Mouse (Mus musculus) liver, embryonic 15.5 days (tissue): ENCODE data around the gene Cdkn1c. TPM values are rescaled to one million over a fixed set of nuclear protein-coding genes. Genes with fewer than 3 reads are reported as not detected.

Experiments used
- ATAC-seq: fragments of 200-750 bp; cut with Nextera tagmentation; 2 replicates; pipeline ENCODE4 v1.8.0; 2017; ENCODE audit warnings: moderate number of reproducible peaks, mild to moderate bottlenecking, moderate library complexity; ENCODE audit not compliant: insufficient read depth
- H3K27ac ChIP-seq: fragments of 300-500 bp; sonication (generic); replicated peaks from 2 replicates; pipeline ENCODE4 v1.5.1; 2015; ENCODE audit warnings: mild to moderate bottlenecking, inconsistent platforms
- H3K27me3 ChIP-seq: fragments of 300-500 bp; sonication (generic); 2 replicates; pipeline ENCODE4 v1.6.1; 2015; ENCODE audit warnings: mild to moderate bottlenecking, inconsistent platforms
- H3K36me3 ChIP-seq: fragments of 300-500 bp; sonication (generic); replicated peaks from 2 replicates; pipeline ENCODE4 v1.6.1; 2015; ENCODE audit warnings: moderate library complexity, mild to moderate bottlenecking, inconsistent platforms
- H3K4me1 ChIP-seq: fragments of 300-500 bp; sonication (generic); replicated peaks from 2 replicates; pipeline ENCODE4 v1.6.1; 2015; ENCODE audit warnings: inconsistent platforms
- H3K4me2 ChIP-seq: fragments of 300-500 bp; sonication (generic); 2 replicates; pipeline ENCODE4 v1.6.1; 2015; ENCODE audit warnings: moderate library complexity, mild to moderate bottlenecking, inconsistent platforms
- H3K4me3 ChIP-seq: fragments of 300-500 bp; sonication (generic); replicated peaks from 2 replicates; pipeline ENCODE4 v1.5.1; 2015; ENCODE audit warnings: mild to moderate bottlenecking, inconsistent platforms
- H3K9ac ChIP-seq: fragments of 300-500 bp; sonication (generic); 2 replicates; pipeline ENCODE4 v1.6.1; 2015; ENCODE audit warnings: moderate library complexity, mild to moderate bottlenecking, inconsistent platforms
- H3K9me3 ChIP-seq: fragments of 300-500 bp; sonication (generic); replicated peaks from 2 replicates; pipeline ENCODE4 v1.6.1; 2016; ENCODE audit warnings: inconsistent platforms
- whole genome bisulfite sequencing: fragments of 180-500 bp; shearing (Covaris S2); methylation state at CpG from one replicate; pipeline ENCODE4 v1.1.7; 2015; ENCODE audit warnings: mixed read lengths; ENCODE audit not compliant: insufficient replicate concordance; 5-methylcytosine and 5-hydroxymethylcytosine counted together
- polyA plus RNA-seq: library from polyadenylated mRNA; unstranded; fragments of >200 nt; fragmentation: Nextera tagmentation; extraction: Ambion mirVana; gene quantifications from 2 replicates; pipeline ENCODE4 v1.2.1, GENCODE M21; 2015

Cdkn1c gene
- polyA plus RNA-seq, 1 experiment from 2014 or later, result 182 TPM

DNA sequence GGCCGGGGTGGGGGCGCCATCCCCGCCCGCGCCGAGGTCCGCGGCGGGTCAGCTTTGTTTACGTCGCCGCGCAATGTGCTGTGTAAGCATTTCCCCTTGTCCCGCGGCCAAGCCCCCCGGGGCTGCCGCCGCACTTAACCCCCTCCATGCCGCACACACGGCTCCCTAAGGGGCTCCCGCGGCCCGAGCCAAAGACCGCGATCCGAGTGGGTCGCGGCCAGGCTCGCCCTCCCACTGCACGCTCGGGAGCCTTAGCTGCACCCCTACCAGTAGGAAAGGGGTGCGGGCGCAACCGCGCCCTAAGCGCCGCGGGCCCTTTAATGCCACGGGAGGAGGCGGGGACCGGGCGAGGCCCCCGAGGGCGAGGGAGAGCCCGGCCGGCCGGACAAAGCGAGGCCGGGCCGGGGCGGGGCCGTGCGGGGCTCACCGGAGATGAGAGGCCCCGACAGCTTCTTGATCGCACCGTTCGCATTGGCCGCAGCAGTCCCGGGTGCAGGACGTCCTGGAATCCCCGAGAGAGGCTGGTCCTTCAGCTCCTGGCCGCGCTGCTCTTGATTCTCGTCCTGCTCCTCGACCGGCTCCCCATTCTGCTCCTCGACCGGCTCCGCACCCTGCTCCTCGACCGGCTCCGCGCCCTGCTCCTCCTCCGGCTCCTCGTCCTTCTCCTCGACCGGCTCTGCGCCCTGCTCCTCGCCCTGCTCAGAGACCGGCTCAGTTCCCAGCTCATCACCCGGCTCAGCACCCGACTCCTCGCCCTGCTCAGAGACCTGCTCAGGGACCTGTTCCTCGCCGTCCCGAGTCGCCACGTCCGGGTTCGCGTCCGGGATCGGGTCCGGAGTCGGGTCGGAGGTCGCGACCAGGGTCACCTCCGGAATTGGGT lies 1.3 kb downstream of the Cdkn1c start:
- ATAC-seq, result no peak

DNA sequence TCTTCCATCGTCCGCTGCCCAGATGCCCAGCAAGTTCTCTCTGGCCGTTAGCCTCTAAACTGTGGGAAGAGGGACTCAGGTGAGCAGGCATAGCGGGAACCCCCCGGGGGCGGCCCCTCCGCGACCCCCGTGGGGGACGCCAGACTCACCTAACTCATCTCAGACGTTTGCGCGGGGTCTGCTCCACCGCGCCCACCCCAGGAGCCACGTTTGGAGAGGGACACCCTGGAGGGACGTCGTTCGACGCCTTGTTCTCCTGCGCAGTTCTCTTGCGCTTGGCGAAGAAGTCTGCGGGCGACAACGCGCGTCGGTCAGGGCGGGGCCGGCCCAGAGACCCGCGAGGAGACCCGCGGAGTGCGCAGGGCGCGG lies 1.9 kb downstream of the Cdkn1c start:
- H3K36me3 ChIP-seq, result no peaks in the 10 kb centered on the region
- peaks cover 30% of the 10 kb centered on the region for H3K4me1 ChIP-seq
- no peak overlapping the region for H3K27ac ChIP-seq
- 24% methylated on average over 38 of the region's 38 CpGs for WGBS
- H3K9ac ChIP-seq, result no peak overlapping the region
- peaks cover 67% of the 10 kb centered on the region for H3K27me3 ChIP-seq
- peak overlapping the region; percentile 68 for H3K4me2 ChIP-seq
- H3K4me3 ChIP-seq, result peak overlapping the region; percentile 50
- no peak for ATAC-seq
- peaks cover 17% of the 10 kb centered on the region; the same call in 1 of the 2 replicates for H3K9me3 ChIP-seq

More for the DNA sequence above, 1.3 kb downstream of the Cdkn1c start:
- Histone ChIP-seq H3K9ac (peak overlapping the region; percentile 8; the same call in 1 of the 2 replicates), H3K4me3 (peak overlapping the region; percentile 50), H3K27ac (no peak overlapping the region), H3K27me3 (peaks cover 73% of the 10 kb centered on the region), H3K4me2 (peak overlapping the region; percentile 68), H3K36me3 (no peaks in the 10 kb centered on the region), H3K4me1 (peaks cover 36% of the 10 kb centered on the region), H3K9me3 (peaks cover 17% of the 10 kb centered on the region; the same call in 1 of the 2 replicates)
- WGBS, result 31% methylated on average over 100 of the region's 100 CpGs

DNA sequence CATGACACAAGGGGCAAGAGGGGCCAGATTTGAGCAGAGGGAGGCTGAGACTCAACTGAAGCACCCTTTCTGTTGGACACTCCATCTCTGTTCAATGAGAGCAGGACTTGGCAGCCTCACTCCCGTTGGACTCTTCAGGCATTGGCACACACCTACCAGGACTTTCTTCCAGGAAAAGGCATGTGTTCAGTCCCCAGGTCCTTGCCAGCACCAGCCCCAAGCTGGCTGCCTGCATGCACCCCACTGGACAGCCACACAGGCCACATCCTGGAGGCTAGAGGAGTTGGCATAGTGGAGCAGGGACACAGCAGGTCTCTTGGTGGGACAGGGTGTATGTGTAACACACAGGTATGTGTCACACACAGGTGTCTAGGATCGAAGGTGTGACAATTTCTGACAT lies 13.7 kb downstream of the Cdkn1c start:
- Histone ChIP-seq H3K27ac (no peak overlapping the region), H3K36me3 (no peaks in the 10 kb centered on the region), H3K9me3 (no peaks in the 10 kb centered on the region), H3K4me1 (no peaks in the 10 kb centered on the region; the same call in 1 of the 2 replicates), H3K4me3 (no peak overlapping the region), H3K27me3 (peaks cover 59% of the 10 kb centered on the region), H3K4me2 (no peak overlapping the region), H3K9ac (no peak overlapping the region)
- 35% methylated on average over 2 of the region's 2 CpGs for WGBS
- ATAC-seq, result no peak

DNA sequence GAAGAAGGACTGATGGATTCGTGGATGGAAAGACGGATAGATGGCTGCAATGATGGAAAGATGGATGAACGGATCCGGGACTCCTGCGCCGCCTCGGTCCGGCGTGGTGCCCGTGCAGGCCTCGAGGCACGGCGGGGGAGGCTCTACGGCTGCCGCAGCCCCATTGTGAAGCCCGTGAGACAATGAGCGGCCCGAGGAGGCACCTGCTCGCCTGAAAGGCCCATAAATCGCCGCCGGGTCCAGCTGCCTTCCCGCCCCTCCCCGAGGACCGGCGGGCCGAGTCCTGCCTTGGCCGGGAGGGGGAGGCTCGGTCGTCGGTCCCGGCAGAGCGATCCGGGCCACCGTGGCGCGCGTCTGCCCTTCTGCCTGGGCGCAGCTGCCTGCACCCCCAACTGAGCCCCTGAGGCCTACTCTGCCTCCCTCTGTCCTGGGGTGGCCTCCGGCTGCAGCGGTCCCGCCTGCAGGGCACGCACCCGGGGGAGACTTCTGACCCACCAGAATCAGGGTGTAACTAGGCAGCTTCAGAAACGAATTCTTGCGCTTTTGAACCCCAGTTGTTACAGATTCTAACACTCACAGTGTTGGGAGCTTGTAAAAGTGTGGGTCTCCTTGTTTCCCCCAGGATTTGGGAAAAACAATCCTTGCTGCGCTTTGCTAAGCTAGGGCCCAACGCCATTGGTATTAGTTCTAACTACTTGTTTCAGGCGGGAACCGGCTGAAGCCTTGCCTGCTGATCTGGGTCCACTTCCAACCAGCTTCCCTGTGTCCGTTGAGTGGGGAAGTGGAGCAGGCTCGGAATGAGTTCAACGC lies 15.0 kb downstream of the Cdkn1c start:
- peak overlapping the region; percentile 50 for H3K4me2 ChIP-seq
- no peak overlapping the region for H3K27ac ChIP-seq
- 7% methylated on average over 53 of the region's 53 CpGs for WGBS
- peaks cover 72% of the 10 kb centered on the region for H3K27me3 ChIP-seq
- no peaks in the 10 kb centered on the region for H3K9me3 ChIP-seq
- H3K4me3 ChIP-seq, result peak overlapping the region; percentile 20; the same call in 1 of the 2 replicates
- H3K9ac ChIP-seq, result no peak overlapping the region
- H3K4me1 ChIP-seq, result no peaks in the 10 kb centered on the region; the same call in 1 of the 2 replicates
- H3K36me3 ChIP-seq, result no peaks in the 10 kb centered on the region
- ATAC-seq, result no peak

DNA sequence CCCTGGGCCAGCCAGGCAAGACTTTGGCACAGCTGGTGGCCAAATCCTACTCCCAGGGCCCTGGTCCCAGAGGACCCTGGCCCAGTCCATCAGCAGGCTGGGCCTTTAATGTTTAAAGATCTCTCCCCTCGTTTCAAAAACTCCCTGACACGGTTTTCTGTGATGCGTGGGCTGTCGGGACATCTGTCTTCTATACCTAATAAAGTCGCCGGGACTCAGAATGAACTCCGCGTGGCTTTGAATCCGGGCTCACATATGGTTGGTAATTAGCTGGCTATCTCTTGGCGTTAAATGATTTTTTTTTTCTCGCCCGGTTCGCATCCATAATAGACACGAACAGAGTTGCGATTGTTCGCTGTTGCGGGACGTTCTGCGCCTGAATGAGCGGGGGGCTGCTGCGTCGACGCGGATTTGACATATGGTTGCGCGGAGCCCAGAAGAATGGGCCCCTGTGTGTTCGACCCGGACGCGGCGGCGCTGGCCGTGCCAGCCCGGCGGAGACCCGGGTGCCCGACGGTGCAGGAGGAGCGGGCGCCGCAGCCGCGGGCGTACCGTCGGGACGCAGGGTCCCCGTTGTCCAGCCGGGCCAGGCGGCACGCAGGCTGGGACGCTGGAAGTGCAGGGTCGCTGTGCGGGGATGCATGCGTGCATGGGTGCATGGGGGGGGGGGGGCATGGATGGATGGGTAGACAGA lies 15.7 kb downstream of the Cdkn1c start:
- Histone ChIP-seq H3K36me3 (no peaks in the 10 kb centered on the region), H3K9ac (no peak overlapping the region), H3K27ac (no peak overlapping the region), H3K4me1 (no peaks in the 10 kb centered on the region; the same call in 1 of the 2 replicates), H3K27me3 (peaks cover 79% of the 10 kb centered on the region), H3K9me3 (no peaks in the 10 kb centered on the region), H3K4me2 (peak overlapping the region; percentile 50), H3K4me3 (peak overlapping the region; percentile 20; the same call in 1 of the 2 replicates)
- no peak for ATAC-seq
- 6% methylated on average over 55 of the region's 55 CpGs for WGBS

DNA sequence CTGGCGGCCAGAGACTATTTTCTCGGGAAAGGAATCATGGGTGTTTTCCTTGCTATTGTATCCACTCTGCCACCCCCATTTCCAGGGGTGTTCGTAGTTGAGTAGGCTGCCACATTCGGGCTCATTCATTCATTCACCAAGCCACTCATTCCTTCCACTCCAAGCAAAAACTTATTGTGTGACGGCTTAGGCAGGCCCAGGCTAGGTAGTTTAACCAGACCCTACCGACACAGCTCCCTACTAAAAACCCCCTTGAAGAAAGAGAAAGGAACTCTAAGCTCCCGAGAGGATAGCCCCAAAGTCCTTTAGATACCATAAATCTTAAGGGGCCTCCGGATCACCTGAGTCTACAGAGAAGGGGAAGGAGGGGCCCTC lies 16.3 kb downstream of the Cdkn1c start:
- Histone ChIP-seq H3K27ac (no peak overlapping the region), H3K4me1 (no peaks in the 10 kb centered on the region; the same call in 1 of the 2 replicates), H3K9ac (no peak overlapping the region), H3K36me3 (no peaks in the 10 kb centered on the region), H3K27me3 (peaks cover 83% of the 10 kb centered on the region), H3K9me3 (no peaks in the 10 kb centered on the region), H3K4me2 (no peak overlapping the region), H3K4me3 (no peak overlapping the region)
- ATAC-seq, result no peak
- WGBS, result 30% methylated on average over 8 of the region's 8 CpGs

DNA sequence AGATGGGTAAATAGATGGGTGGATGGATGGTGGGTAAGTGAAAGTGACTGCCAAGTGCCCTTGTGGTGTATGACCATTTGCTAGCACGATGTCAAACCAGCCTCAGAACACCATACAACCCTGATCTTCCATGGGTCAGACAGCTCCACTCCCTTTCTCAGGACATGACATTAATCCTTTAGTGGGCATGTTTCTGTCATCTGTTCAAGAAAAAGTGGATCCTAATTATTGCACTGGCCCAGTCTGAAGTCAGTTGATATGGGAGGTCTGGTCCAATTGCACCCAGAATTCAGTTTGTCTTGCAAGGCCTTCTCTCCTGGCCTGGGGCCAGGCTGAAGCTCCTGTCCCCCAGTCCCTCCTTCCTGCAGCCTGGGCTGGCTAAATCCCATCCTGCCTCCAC lies 21.9 kb downstream of the Cdkn1c start:
- no peaks in the 10 kb centered on the region for H3K36me3 ChIP-seq

DNA sequence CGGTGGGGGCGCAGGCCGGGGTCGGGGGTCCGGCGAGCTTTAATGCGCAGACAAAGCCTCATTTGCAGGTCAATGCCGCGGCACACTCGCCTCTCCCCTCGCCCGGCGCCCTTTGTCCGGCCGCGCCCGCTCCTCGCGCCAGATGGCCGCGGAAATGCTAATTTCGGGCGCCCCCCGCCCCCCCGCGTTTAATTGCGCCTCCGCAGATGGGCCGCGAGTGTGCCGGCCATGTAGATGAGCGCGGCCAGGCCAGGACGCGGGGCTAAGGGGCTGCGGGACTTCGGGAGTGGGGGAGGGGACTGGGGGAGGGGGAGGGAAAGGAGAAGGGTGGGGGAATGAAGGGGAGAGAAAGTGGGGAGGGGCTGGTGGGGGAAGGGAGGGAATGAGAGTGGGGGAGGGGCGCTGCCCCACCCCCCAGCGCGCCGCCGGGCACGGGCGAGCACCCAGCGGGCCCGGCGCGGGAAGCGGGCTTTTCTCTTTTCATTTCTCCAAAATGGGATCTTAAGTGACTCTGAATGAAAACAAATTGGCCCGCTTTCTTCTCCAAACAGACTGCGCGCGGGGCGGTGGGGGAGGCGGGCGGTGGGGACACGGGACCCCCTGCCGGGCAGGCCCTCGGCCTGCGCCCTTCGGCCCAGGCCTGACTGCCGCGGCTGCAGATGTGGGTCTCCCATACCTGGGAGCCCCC lies 22.8 kb downstream of the Cdkn1c start:
- 0 out of 2 replicates have a peak, but pooled peaks have one; percentile 9 for ATAC-seq
- H3K4me2 ChIP-seq, result peak overlapping the region; percentile 59

More for the DNA sequence above, 21.9 kb downstream of the Cdkn1c start:
- Histone ChIP-seq H3K4me1 (no peaks in the 10 kb centered on the region; the same call in 1 of the 2 replicates), H3K4me3 (no peak overlapping the region), H3K27ac (no peak overlapping the region), H3K9me3 (no peaks in the 10 kb centered on the region), H3K27me3 (peaks cover 87% of the 10 kb centered on the region), H3K9ac (no peak overlapping the region), H3K4me2 (no peak overlapping the region)
- no peak for ATAC-seq
- WGBS, result 48% methylated on average over 1 of the region's 1 CpGs

DNA sequence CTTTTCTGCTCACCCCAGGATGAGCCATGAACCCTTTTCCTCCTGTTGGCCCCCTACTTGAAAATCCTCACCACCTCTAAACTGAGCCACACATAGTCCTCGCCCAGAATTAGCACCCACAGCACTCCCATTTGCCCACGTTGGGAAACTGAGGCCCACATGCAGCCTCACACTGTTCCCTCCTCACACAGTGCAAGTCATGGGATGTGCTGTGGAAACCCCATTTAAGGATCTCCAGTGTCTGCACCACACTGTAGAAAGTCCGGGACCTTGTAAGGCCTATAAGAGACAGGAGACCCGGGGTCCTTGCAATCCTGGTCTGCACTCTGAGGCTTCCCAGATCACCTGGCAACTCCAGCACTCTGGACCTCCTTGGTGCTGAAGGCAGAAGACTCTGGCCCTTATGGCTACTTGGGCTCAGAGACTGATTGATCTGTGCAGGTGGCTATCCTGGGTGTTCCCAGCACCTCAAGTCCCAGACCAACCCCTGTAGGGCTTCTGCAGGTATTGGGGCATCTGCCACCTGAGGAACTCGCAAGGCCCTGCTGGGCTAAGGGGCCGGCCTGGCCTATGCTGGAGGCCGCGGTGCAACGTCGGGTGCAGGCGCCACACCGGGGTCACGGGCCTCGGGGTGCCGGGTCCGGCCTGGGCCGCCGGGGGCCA lies 23.5 kb downstream of the Cdkn1c start:
- Histone ChIP-seq H3K9me3 (no peaks in the 10 kb centered on the region), H3K4me1 (no peaks in the 10 kb centered on the region; the same call in 1 of the 2 replicates), H3K9ac (no peak overlapping the region), H3K4me3 (peak overlapping the region; percentile 39), H3K27ac (no peak overlapping the region), H3K4me2 (peak overlapping the region; percentile 59), H3K36me3 (no peaks in the 10 kb centered on the region), H3K27me3 (peaks cover 80% of the 10 kb centered on the region)
- 0 out of 2 replicates have a peak, but pooled peaks have one; percentile 15 for ATAC-seq
- 19% methylated on average over 18 of the region's 18 CpGs for WGBS

More for the DNA sequence above, 22.8 kb downstream of the Cdkn1c start:
- no peaks in the 10 kb centered on the region for H3K36me3 ChIP-seq
- WGBS, result 6% methylated on average over 62 of the region's 63 CpGs
- H3K4me3 ChIP-seq, result peak overlapping the region; percentile 39
- H3K9me3 ChIP-seq, result no peaks in the 10 kb centered on the region
- H3K9ac ChIP-seq, result no peak overlapping the region
- H3K27me3 ChIP-seq, result peaks cover 81% of the 10 kb centered on the region
- no peak overlapping the region for H3K27ac ChIP-seq
- no peaks in the 10 kb centered on the region; the same call in 1 of the 2 replicates for H3K4me1 ChIP-seq

DNA sequence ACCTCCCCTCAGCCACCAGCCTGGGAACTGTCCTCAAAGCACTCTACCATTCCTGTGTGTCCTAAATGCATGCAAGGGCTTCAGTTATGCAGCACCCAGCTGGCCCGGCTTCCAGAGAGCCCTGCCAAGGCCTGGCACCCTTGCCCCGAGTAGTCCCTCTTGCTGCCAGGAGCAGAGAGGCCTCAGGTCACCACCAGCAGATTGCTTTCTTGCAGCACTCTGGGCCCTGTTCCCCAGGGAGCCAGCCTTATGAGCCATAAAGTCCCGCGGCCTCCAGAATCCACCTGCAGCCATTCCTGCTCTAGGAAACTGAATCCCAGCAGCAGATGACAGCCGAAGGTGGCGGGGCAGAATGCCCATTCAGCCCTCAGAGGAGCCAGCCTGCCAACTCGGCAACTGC lies 27.5 kb downstream of the Cdkn1c start:
- Histone ChIP-seq H3K4me1 (no peaks in the 10 kb centered on the region), H3K9ac (no peak overlapping the region), H3K4me2 (no peak overlapping the region), H3K27ac (no peak overlapping the region), H3K9me3 (no peaks in the 10 kb centered on the region), H3K4me3 (no peak overlapping the region), H3K36me3 (no peaks in the 10 kb centered on the region), H3K27me3 (peaks cover 42% of the 10 kb centered on the region)
- WGBS, result 54% methylated on average over 7 of the region's 7 CpGs
- ATAC-seq, result no peak
